Mouse (Mus musculus): ENCODE data around the gene Phlpp2.

- TF ChIP-seq CTCF (IDR thresholded peaks at IDR 0.05; ENCODE audit: extremely low read depth, insufficient read depth, insufficient read length, insufficient replicate concordance) (no peak), POLR2A (IDR thresholded peaks at IDR 0.05; ENCODE audit: low read depth, low read length) (no peak)
These were observed 77.9 kb downstream of the Phlpp2 start for GRCm38 (mm10) chr8:109946272-109946671.
